Mouse (Mus musculus): ENCODE results near the gene Gm45140.

Gene Gm45140

DNA sequence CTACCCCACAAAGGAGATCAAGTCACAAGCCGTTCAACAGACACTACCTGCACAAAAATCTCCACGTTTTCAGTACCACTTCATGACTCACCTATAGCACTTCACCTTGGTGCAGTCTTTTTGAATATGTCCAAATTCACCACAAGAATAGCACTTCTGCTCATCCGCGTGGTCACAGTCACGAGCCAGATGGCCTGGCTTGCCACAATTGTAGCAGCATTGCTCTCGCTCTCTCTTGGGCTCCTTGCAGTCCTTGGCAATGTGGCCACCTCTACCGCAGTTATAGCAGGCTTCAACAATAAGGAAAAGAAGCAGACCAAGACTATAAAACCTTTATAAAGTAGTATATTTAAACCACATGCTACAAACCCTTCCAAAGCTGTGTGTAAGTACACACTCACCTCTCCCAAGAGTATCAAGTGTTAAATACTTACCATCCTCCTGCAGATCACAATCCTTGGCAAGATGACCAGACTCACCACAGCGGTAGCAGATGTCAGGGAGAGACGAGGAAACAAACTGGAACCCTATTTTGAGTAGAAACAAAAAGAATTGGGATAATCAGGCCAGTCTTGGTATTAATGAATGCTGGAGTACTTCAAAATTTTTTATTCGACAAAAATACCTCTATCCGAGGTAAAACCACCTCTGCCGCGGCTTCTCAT is 9.6 kb upstream of the Gm45140 start:
- DNase-seq (ENCODE audit: low spot score in 2 of 2) = no peak

- DNase-seq (ENCODE audit: low spot score in 2 of 2) = no peak
Observed at GRCm38 (mm10) chr6:87842254-87842653, 6.7 kb upstream of the Gm45140 start.

DNA sequence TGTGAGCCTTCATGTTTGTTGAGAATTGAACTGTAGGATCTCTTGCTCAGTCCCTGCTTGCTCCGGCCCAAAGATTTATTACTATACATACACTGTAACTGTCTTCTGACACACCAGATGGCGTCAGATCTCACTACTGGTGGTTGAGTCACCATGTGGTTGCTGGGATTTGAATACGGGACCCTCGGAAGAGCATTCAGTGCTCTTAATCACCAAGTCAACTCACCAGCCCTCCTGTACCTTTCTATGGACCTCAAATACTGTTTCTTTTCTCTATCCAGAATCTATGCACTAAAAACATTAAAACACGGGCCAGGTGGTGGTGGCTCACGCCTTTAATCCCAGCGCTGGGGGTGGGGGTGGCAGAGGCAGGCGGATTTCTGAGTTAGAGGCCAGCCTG is 6.0 kb upstream of the Gm45140 start:
- DNase-seq (ENCODE audit: low spot score in 2 of 2) = no peak

- DNase-seq (ENCODE audit: low spot score in 2 of 2) = no peak
Observed at GRCm38 (mm10) chr6:87839797-87840341, 4.3 kb upstream of the Gm45140 start.

DNA sequence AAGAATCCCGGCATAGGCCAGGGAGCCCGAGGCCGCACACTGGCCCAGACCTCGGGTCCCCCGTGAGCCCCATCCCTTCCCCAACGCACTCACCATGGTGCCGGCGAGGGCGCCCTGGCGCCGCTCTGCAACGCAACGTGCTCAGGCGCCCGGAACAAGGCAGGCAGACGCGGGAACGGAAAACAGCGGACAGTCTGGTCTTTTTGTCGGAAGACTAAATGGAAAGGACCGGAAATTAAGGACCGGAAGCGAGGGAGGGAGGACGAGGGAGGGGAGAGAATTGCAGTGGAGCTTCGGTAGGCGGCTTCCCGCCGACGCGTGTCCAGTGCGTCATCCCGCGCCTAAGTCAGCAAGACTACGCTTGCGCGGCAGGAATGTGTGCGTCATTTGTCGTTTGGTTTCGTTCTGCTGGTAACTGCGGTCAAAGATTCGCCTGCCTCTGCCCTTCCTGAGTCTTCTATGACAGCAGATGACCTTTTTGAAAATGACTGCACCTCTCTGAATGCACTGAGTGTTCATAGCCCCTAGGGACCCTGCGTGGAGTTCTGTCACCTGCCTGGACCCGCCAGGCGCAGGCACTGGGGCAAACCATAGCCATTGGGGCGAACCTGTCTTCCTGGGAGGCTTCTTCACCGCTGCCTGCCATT is 3.1 kb upstream of the Gm45140 start, which contains the start of gene Isy1:
Isy1 (minus strand) TSS at position 248 of the 647 bp plus-strand sequence.
- DNase-seq (ENCODE audit: low spot score in 2 of 2) = peak; percentile 94 to 98

- DNase-seq (ENCODE audit: low spot score in 2 of 2) = no peak
Observed at GRCm38 (mm10) chr6:87820366-87820765, 15.2 kb downstream of the Gm45140 start.

DNA sequence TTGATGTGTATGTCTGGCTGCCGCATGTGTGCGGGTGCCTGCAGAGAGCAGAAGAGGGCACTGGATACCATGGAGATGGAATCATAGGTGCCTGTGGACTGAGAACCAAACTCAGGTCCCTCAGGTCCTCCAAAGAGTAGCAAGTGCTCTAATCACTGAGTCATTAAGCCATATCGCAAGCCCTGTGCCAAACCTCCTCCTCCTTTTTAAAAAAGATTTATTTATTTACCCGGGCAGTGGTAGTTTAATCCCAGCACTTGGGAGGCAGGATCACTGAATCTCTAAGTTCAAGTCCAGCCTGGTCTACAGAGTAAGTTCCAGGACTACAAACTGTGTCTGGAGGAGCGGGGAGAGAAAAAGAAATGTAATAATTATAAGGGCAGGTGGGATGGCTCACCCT is 21.1 kb downstream of the Gm45140 start:
- DNase-seq (ENCODE audit: low spot score in 2 of 2) = no peak

DNA sequence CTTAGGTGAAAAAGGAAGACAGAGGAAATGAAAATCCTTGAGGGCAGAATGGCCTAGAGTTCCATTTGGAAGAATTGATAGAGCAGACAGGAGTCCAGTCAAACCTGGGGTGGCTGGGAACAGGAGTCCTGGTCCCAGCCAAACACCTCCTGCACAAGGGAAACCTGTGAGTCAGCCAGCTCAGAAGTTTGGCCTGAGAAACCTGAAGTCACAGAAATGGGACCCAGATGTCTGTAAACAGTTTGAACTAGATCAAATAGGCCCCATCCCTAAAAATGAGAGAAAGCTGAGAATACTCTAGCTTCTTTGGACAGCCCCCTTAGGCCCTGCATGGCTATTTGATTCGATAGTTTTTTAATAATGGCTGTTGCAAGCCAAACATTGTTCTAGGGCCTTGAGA is 22.9 kb downstream of the Gm45140 start:
- no peak for DNase-seq (ENCODE audit: low spot score in 2 of 2)

DNA sequence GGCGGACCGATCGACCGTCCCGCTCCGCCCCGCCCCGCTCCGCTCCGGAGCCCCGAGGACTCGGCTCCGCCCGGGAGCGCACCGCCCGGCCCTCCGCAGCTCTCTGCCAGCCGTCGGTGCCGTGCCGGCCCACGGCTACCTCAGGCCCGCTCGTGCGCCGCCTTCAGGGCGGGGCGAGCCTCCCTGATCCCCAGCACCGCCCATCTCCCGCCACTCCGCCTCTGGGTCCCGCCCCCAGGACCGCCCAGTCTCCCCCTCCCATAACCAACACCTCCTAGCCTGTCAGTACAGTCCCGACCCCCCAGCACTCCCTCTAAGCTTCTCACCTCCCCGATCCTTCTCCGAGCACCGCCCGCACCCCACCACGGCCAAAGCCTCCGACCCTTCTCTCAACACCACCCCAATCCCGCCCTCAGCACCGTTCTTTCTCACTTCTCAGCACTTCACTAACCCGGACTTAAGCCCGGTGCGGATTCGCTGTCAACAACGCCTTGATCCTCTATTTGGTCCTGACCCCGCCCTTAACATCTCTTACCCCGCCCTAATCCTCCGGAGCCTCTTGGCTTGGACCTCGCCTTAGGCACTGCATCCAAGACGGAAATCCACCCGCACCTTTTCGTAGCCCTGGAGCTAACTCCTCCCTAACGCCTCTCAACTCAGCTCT is 23.8 kb downstream of the Gm45140 start, which contains the start of gene Rab43:
Rab43 (minus strand) TSS at position 490 of the 664 bp plus-strand sequence.
- DNase-seq (ENCODE audit: low spot score in 2 of 2) = peak; percentile 85 to 86

DNA sequence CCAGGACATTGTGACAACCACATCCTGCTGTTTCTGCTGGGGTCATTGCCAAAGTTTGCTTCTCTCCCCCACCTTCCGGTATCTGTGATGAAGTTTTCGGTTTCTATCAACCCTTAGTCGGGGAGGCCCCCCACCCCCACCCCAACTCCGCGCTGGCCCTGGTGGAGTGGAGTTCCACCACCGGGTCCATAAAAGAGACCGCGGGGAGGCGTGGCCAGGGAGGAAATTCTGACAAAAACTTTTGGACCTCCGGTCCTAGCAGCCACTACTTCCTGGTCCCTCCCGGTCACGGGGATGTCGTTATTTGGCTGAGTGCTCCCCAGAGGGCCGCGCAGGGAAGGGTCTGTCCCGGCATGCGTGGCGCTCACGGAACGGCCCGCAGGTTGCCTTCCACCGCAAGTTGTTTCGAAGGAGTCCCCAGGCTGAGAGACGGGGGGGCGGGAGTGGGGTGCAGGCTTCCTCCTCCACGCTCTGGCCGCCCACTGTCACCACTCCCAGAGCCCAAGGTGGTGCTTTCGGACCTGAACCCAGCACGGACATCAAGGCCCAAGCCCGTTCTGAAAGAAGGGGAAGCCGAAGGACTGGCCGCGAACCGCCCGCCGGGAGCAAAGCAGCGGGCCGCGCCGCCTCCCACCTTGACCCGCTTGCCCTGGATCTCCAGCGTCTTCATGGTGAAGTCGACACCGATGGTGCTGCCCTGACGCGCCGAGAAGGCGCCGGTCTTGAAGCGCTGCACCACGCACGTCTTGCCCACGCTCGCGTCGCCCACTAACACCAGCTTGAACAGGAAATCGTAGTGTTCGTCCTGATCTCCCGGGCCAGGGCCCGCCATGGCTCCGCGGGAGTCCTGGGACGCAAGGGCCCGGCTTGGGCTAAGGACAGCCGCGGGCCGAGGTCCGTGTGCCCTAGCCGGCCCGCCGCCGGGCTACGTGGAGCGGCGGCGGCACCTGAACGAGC is 24.6 kb downstream of the Gm45140 start:
- peak; percentile 37 to 40 for DNase-seq (ENCODE audit: low spot score in 2 of 2)

DNA sequence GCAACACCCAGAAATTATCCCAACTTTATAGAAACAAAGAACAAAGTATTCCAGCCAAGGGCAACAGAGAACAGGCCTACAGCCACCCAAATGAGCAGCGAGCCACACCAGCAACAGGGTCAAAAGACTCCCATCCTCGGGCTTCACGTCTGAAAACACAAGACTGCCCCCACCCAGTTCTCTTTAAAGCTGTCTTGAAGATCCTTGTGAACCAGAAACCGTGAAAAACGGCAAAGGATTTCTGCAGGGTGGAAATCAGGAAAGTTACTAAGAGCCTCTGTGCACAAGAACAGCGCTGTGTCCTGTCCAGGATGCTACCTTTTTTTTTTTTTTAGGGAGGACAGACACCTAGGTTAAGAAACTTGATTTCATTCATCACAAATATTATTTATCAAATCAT is 25.3 kb downstream of the Gm45140 start:
- DNase-seq (ENCODE audit: low spot score in 2 of 2) = no peak

DNA sequence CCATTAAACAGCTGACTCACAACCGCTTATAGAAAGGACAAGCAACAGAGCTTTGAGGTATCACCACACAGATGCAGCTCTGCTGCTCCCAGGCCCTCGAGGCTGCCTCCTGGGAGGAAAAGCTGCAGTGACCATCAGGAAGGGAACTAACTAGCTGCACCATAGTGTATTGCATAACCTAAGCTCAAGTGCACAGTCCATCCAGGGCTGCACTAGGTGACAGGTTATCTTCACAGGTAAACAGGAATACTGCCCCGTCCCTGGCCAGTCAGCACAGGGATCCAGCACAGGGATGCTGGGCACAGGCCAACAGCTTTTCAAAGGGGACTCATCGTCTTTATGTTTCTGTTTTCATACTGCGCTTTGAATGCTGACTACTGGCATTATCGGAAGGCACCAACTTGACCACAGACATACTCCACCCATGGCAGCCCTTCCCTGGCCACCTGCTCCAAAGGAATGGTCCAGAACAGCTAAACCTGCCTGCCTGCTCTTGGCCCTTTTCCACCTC is 25.9 kb downstream of the Gm45140 start:
- DNase-seq (ENCODE audit: low spot score in 2 of 2) = no peak

GRCm38 (mm10) chr6:87809144-87809543 is 26.5 kb downstream of the Gm45140 start:
- no peak for DNase-seq (ENCODE audit: low spot score in 2 of 2)

DNA sequence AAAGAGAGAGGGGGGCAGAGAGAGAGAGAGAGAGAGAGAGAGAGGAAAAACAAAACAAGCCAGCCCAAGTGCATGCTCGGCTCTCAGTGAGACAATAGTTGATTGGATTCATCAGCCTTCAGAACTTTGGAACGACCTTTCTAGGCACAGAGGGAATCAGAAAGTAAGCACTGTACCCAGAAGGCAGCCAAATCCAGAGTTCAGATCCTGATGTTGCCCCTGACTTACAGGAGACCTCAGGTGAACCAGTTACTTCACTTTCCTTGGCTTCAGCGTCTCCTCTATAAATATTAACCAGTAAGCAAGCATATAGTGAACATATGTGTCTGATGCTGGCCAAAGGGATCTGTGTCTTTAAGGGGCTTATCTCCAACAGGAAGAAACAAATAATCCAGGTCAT is 27.1 kb downstream of the Gm45140 start:
- no peak for DNase-seq (ENCODE audit: low spot score in 2 of 2)

- DNase-seq (ENCODE audit: low spot score in 2 of 2) = no peak
Observed at GRCm38 (mm10) chr6:87807735-87808440, 27.7 kb downstream of the Gm45140 start.

DNA sequence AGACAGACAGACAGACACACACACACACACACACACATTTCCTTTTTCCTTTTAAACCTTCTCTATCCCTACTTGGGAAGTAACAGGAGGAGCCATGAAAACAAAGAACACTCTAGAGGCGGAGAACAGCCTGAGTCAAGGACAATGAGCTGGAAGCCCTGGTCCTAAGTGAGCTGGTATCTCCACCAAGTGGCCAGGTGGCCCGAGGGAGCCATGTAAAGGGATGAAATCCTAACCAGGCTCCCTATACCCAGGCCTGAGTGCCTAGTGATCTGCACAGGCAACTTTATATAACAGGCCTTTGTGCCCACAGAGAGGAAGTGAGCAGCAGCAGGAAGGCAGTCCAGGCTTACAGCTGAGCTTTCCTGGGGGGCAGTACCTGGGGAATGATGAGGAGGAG is 28.7 kb downstream of the Gm45140 start:
- DNase-seq (ENCODE audit: low spot score in 2 of 2) = no peak

GRCm38 (mm10) chr6:87806028-87806427 is 29.6 kb downstream of the Gm45140 start:
- DNase-seq (ENCODE audit: low spot score in 2 of 2) = no peak

GRCm38 (mm10) chr6:87805448-87805847 is 30.1 kb downstream of the Gm45140 start:
- DNase-seq (ENCODE audit: low spot score in 2 of 2) = no peak

GRCm38 (mm10) chr6:87804886-87805285 is 30.7 kb downstream of the Gm45140 start:
- no peak for DNase-seq (ENCODE audit: low spot score in 2 of 2)

GRCm38 (mm10) chr6:87804036-87804435 is 31.6 kb downstream of the Gm45140 start:
- no peak for DNase-seq (ENCODE audit: low spot score in 2 of 2)

DNA sequence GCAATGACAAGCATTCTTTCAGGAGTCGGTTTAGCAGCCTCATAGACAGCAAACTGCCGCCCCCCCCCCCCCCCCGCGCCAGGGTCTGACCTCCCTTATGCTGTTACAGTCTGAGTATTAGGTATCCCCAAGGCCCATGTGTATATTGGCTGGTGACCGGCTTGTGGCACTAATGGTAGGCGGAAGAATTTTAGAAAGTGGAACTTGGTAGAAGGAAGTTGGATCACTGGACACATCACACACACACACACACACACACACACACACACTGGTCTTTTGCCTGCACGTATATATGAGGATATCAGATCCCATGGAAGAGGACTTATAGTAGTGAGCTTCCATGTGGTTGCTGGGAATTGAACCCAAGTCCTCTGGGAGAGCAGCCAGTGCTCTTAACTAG is 33.1 kb downstream of the Gm45140 start:
- no peak for DNase-seq (ENCODE audit: low spot score in 2 of 2)
